In genomic region chr16:58430246-58430645, GRCm38 (mm10) we compare ENCODE assay signal across 27 mouse cellular contexts. TPM values are rescaled to one million over a fixed set of nuclear protein-coding genes. Genes with fewer than 3 reads are reported as not detected.
A peak's percentile ranks its signal among the peaks of the same experiment; 100 is the strongest.
DNase-seq lines count a peak whose midpoint lies in the region; ATAC-seq lines count a peak whose summit lies in the region.
"Had no signal": no experiment of that assay in that cellular context is flagged by ENCODE, and none has a peak within 500 bp of the region (broad histone marks: within the 10 kb centered on the region; RNA-seq: fewer than 3 reads in every experiment).

No protein-coding gene starts in this region.

- H3K27me3 ChIP-seq in lung, embryonic 15.5 days, result no peaks in the 10 kb centered on the region
- H3K27me3 ChIP-seq: embryonic facial prominence, embryonic 12.5 days; forebrain, embryonic 13.5 days; heart, embryonic 13.5 days had no signal

- peaks cover 10% of the 10 kb centered on the region for H3K4me1 ChIP-seq in lung, embryonic 15.5 days
- H3K4me1 ChIP-seq: embryonic facial prominence, embryonic 12.5 days; forebrain, embryonic 13.5 days had no signal

- peak; percentile 53; the same call in 1 of the 2 replicates for ATAC-seq in frontal cortex, adult (ENCODE audit: low TSS enrichment)
- no peak for ATAC-seq in lung, embryonic 15.5 days (ENCODE audit: borderline replicate concordance, extremely low read depth, low FRiP score, low TSS enrichment)
- ATAC-seq: activated CD4-positive, CD25-positive, alpha-beta regulatory T cell, adult 4 months; CD4-positive, CD25-positive, alpha-beta regulatory T cell, adult 4 months; forebrain, embryonic 13.5 days; forebrain, embryonic 16.5 days; hindbrain, postnatal 0 days; inflammation-experienced regulatory T-cells, adult 6 months had no signal

- no peak overlapping the region for H3K4me3 ChIP-seq in lung, embryonic 15.5 days
- H3K4me3 ChIP-seq: embryonic facial prominence, embryonic 12.5 days; erythroblast, embryonic 14.5 days; forebrain, embryonic 13.5 days; heart, adult 2 months; heart, embryonic 10.5 days; heart, embryonic 13.5 days had no signal

- H3K36me3 ChIP-seq in lung, embryonic 15.5 days, result peaks cover under 1% of the 10 kb centered on the region

- H3K27ac ChIP-seq in lung, embryonic 15.5 days, result peak overlapping the region; percentile 3; the same call in 1 of the 2 replicates
- H3K27ac ChIP-seq: embryonic facial prominence, embryonic 12.5 days; forebrain, embryonic 13.5 days; heart, adult 2 months; heart, embryonic 10.5 days; hindbrain, embryonic 14.5 days; hindbrain, postnatal 0 days had no signal

- no peaks in the 10 kb centered on the region for H3K9me3 ChIP-seq in lung, embryonic 15.5 days
- H3K9me3 ChIP-seq: embryonic facial prominence, embryonic 12.5 days; forebrain, embryonic 13.5 days; heart, embryonic 10.5 days; heart, embryonic 13.5 days had no signal

- 61% methylated on average over 7 of the region's 7 CpGs for WGBS in lung, embryonic 15.5 days

- DNase-seq in frontal cortex, postnatal 25 days (ENCODE audit: low spot score in 2 of 2), result no peak
- no peak for DNase-seq in lung, postnatal 4 days
- DNase-seq in R1 (ENCODE audit: low read depth, low spot score), result peak; percentile 14
- no peak for DNase-seq in adrenal gland, adult 8-10 months
- DNase-seq: adrenal gland, postnatal 10 days; adrenal gland, postnatal 36 days; cerebellum, adult 18-20 months; cerebellum, adult 9-10 months; cerebellum, postnatal 14 days; gastrocnemius, postnatal 10 days; gastrocnemius, postnatal 36 days; heart, adult 2 months; heart, postnatal 14 days; heart, postnatal 4 days had no signal

- no peak overlapping the region for H3K9ac ChIP-seq in lung, embryonic 15.5 days
- H3K9ac ChIP-seq: embryonic facial prominence, embryonic 12.5 days; forebrain, embryonic 13.5 days; heart, embryonic 13.5 days; hindbrain, embryonic 14.5 days had no signal

- H3K4me2 ChIP-seq in lung, embryonic 15.5 days, result no peak overlapping the region
- H3K4me2 ChIP-seq: embryonic facial prominence, embryonic 12.5 days; forebrain, embryonic 13.5 days; heart, embryonic 13.5 days; hindbrain, embryonic 14.5 days had no signal

RNA-seq across cellular contexts. Expression of gene Dcbld2, which starts 22.0 kb away (rescaled TPM):
- polyA plus RNA-seq in lung, embryonic 15.5 days (2015; fragmentation: Nextera tagmentation; extraction: Ambion mirVana), result 7.4 and 9.7 TPM in 2 replicates
- total RNA-seq in adrenal gland, adult 8-10 months (2022), result 10 to 100 TPM in 3 of 4 experiments, 1 to 10 TPM in 1; 9.6 to 14.1 (median 11.4) TPM
